Mouse (Mus musculus): ENCODE data around the gene Ermard.

GRCm38 (mm10) chr17:15096853-15097252 is 55.8 kb downstream of the Ermard start:
- TF ChIP-seq POLR2A (IDR thresholded peaks at IDR 0.05; ENCODE audit: borderline replicate concordance, low read depth, low read length) (no peak), CTCF (IDR thresholded peaks at IDR 0.05; ENCODE audit: low read depth, low read length) (no peak)

Measured in bone marrow macrophage, adult 2 months (primary cell).